Mouse (Mus musculus) CH12.LX (cell line): Measurements from ENCODE around the gene Lama2.
"Not testable (repeated sequence)": the region's sequence is repeated elsewhere in the genome, so short reads cannot be mapped to it uniquely, and the experiment has no call there.

ENCODE experiments used
- CHD1 ChIP-seq: IDR thresholded peaks from 2 replicates; pipeline ENCODE4 v1.6.1; 2012; ENCODE audit warnings: low read depth, low read length, improper control_type of control experiment, inconsistent platforms
- CTCF ChIP-seq, 2 experiments: IDR thresholded peaks in 1 of 2; conservative IDR thresholded peaks in 1 of 2; 2 replicates each; pipeline ENCODE4 v1.5.1; 2011 to 2012; ENCODE audit warnings: low read depth in 2 of 2, low read length in 2 of 2, improper control_type of control experiment in 1 of 2, inconsistent platforms in 1 of 2, mild to moderate bottlenecking in 1 of 2, moderate library complexity in 1 of 2
- MEF2A ChIP-seq: IDR thresholded peaks from 2 replicates; pipeline ENCODE4 v1.6.1; 2014; ENCODE audit warnings: low read depth, mild to moderate bottlenecking, inconsistent platforms, low read length, improper control_type of control experiment, borderline replicate concordance

- TF ChIP-seq CHD1; CTCF (conservative IDR thresholded peaks at IDR 0.05 in 1 of 2, IDR thresholded peaks at IDR 0.05 in 1 of 2; ENCODE audit: low read depth in 2 of 2, low read length in 2 of 2); MEF2A: not testable (repeated sequence)
These were observed 635.5 kb downstream of the Lama2 start for GRCm38 (mm10) chr10:26984082-26984481.
